Mouse (Mus musculus) ES-E14 (cell line): ENCODE results near the gene Erc2. TPM values are rescaled to one million over a fixed set of nuclear protein-coding genes. Genes with fewer than 3 reads are reported as not detected.

Experiments
- DNase-seq: peaks from one replicate; pipeline ENCODE4 v3.0.0-alpha.2; 2013; ENCODE audit warnings: low read depth, low spot score
- H3K27ac ChIP-seq: 2 replicates; pipeline ENCODE4 v1.5.1; 2012; ENCODE audit warnings: low read depth, mild to moderate bottlenecking, low read length, moderate library complexity, mixed read lengths; ENCODE audit not compliant: poor library complexity, insufficient read depth, severe bottlenecking
- H3K36me3 ChIP-seq: 2 replicates; pipeline ENCODE4 v1.6.1; 2012; ENCODE audit warnings: mild to moderate bottlenecking, low read length, moderate library complexity, mixed read lengths; ENCODE audit not compliant: control insufficient read depth, poor library complexity, insufficient read depth, severe bottlenecking
- H3K4me1 ChIP-seq, 2 experiments: fragments of 150-350 bp in 1 of 2; sonication (generic) in 1 of 2; 2 replicates each; pipeline ENCODE4 v1.6.1; 2012; ENCODE audit warnings: low read length in 2 of 2, mild to moderate bottlenecking in 1 of 2, mixed read lengths in 1 of 2; ENCODE audit not compliant: control insufficient read depth in 2 of 2, insufficient read depth in 2 of 2, poor library complexity in 1 of 2
- H3K4me3 ChIP-seq, 2 experiments: fragments of 150-350 bp in 1 of 2; sonication (generic) in 1 of 2; 2 replicates each; pipeline ENCODE4 v1.5.1; 2012; ENCODE audit warnings: low read length in 2 of 2, low read depth in 1 of 2, mild to moderate bottlenecking in 1 of 2, mixed read lengths in 1 of 2; ENCODE audit not compliant: insufficient read depth in 1 of 2, poor library complexity in 1 of 2, severe bottlenecking in 1 of 2
- H3K9ac ChIP-seq: 2 replicates; pipeline ENCODE4 v1.6.1; 2012; ENCODE audit warnings: low read depth, mild to moderate bottlenecking, low read length, mixed read lengths; ENCODE audit not compliant: poor library complexity, insufficient read depth, severe bottlenecking
- H3K9me3 ChIP-seq: fragments of 150-350 bp; sonication (generic); 2 replicates; pipeline ENCODE4 v1.6.1; 2012; ENCODE audit warnings: low read depth, mild to moderate bottlenecking, low read length; ENCODE audit not compliant: control insufficient read depth, insufficient read depth
- CHD2 ChIP-seq: IDR thresholded peaks from 2 replicates; pipeline ENCODE4 v1.6.1; 2014; ENCODE audit warnings: mild to moderate bottlenecking, low read depth, low read length, inconsistent platforms
- HCFC1 ChIP-seq: IDR thresholded peaks from 2 replicates; pipeline ENCODE4 v1.6.1; 2012; ENCODE audit warnings: low read length, inconsistent platforms, borderline replicate concordance; ENCODE audit not compliant: insufficient read depth
- MAFK ChIP-seq: IDR thresholded peaks from 2 replicates; pipeline ENCODE4 v1.6.1; 2014; ENCODE audit warnings: mild to moderate bottlenecking, low read depth, low read length, inconsistent platforms; ENCODE audit not compliant: insufficient read depth
- ZC3H11A ChIP-seq: IDR thresholded peaks from 2 replicates; pipeline ENCODE4 v1.6.1; 2012; ENCODE audit warnings: low read depth, mild to moderate bottlenecking, inconsistent platforms, low read length, borderline replicate concordance
- ZNF384 ChIP-seq: IDR thresholded peaks from 2 replicates; pipeline ENCODE4 v1.6.1; 2012; ENCODE audit warnings: low read depth, low read length, inconsistent platforms
- in situ Hi-C, 2 experiments: fragments of 600-800 bp; cut with MboI; formaldehyde crosslinking; loops; one replicate each; pipeline ENCODE4 v1.15.1; 2025; ENCODE audit warnings: low sequenced_read_pairs in 2 of 2, inconsistent platforms in 1 of 2; ENCODE audit not compliant: unreplicated experiment in 2 of 2
- total RNA-seq: library from RNA; depleted of rRNA; stranded (reverse); fragments of 300-350 nt; gene quantifications from 2 replicates; pipeline ENCODE4 v1.2.3, GENCODE M21; 2012

Gene Erc2
- total RNA-seq, 1 experiment: 9.1 TPM

DNA sequence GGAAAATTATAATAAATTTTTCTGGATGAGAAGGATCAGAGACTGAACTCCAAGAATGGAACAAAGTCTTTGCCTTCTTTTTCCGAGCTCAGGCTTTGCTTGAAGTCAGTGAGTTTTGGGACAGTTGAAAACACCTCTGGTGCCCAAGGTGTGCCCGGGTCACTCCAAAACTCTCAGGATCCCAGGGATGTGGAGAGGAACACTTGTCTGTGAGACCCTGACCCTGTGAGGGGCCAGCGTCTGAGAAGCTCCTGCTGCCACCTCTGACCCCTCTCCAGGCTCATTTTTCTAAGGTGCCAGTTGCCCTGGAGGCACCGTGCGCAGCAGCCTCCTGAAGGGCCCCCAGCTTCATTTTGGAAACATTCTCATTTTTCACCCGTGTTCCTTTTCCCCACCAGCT lies 893.1 kb downstream of the Erc2 start:
- no peak for TF ChIP-seq CHD2
- TF ChIP-seq MAFK: no peak
- TF ChIP-seq ZNF384: no peak
- TF ChIP-seq ZC3H11A: no peak
- no peak for TF ChIP-seq HCFC1
- Histone ChIP-seq H3K27ac (no peak overlapping the region), H3K9ac (no peak overlapping the region), H3K36me3 (no peaks in the 10 kb centered on the region), H3K4me3 (no peak overlapping the region), H3K4me1 (peaks cover 0 to 4% of the 10 kb centered on the region in 2 experiments; a peak in 1 of 4 replicates), H3K9me3 (no peaks in the 10 kb centered on the region)
- DNase-seq: no peak
- in situ Hi-C loops: loop anchor here in 1 of 2 experiments (25.0 kb wide), 2 partner anchors 578 to 703 kb away; no protein-coding TSS in a partner anchor

- in situ Hi-C loops: loop anchor here in 1 of 2 experiments (25.0 kb wide), 2 partner anchors 581 to 706 kb away; no protein-coding TSS in a partner anchor
- Histone ChIP-seq H3K27ac (no peak overlapping the region), H3K36me3 (no peaks in the 10 kb centered on the region), H3K9ac (0 out of 2 replicates have a peak overlapping the region, but pooled peaks have one; percentile 4), H3K4me3 (peak overlapping the region; percentile 37 to 38; a peak in 3 of 4 replicates), H3K9me3 (no peaks in the 10 kb centered on the region), H3K4me1 (peaks cover 0 to 8% of the 10 kb centered on the region in 2 experiments; a peak in 1 of 4 replicates)
- no peak for DNase-seq
- TF ChIP-seq HCFC1 (no peak), MAFK (no peak), ZC3H11A (no peak), CHD2 (no peak), ZNF384 (no peak)
These were observed 895.7 kb downstream of the Erc2 start for GRCm38 (mm10) chr14:28517631-28518560.

DNA sequence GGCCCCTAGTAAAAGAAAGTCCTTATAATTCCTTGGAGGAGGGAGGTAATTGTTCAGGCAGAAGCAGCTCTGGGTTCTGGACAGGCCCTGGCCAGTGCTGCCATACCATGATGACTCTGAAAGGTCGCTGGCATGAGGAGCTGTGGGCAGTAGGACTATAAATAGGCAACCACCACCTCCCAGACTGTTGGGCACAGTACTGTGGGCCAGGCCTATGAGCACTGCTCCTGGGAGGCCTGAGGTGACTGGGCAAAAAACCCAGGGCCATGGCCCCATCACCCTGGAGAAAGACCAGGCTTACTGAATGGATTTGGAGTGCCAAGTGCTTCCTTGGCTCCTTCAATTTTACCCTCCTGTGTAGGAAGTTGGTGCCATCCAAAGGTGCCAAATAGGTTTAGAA lies 898.9 kb downstream of the Erc2 start:
- TF ChIP-seq ZNF384 (no peak), MAFK (no peak), HCFC1 (no peak), ZC3H11A (no peak), CHD2 (no peak)
- Histone ChIP-seq H3K36me3 (no peaks in the 10 kb centered on the region), H3K4me1 (peaks cover 0 to 5% of the 10 kb centered on the region in 2 experiments; a peak in 1 of 4 replicates), H3K4me3 (no peak overlapping the region), H3K9ac (no peak overlapping the region), H3K27ac (no peak overlapping the region), H3K9me3 (no peaks in the 10 kb centered on the region)
- in situ Hi-C loops: loop anchor here in 1 of 2 experiments (25.0 kb wide), 2 partner anchors 584 to 709 kb away; no protein-coding TSS in a partner anchor
- DNase-seq: no peak

DNA sequence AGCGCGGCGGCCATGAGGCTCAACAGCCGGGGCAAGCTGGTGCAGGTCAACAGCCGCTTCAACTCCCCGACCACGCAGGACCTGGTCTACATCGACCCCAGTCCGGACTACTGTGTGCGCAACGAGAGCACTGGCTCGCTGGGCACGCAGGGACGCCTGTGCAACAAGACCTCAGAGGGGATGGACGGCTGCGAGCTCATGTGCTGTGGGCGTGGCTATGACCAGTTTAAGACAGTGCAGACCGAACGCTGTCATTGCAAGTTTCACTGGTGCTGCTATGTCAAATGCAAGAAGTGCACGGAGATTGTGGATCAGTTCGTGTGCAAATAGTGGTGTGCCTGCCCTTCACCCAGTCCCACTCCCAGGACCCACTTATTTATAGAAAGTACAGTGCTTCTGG lies 900.4 kb downstream of the Erc2 start:
- Histone ChIP-seq H3K9me3 (no peaks in the 10 kb centered on the region), H3K9ac (peak overlapping the region; percentile 34; the same call in 1 of the 2 replicates), H3K36me3 (no peaks in the 10 kb centered on the region), H3K4me1 (peaks cover 0 to 5% of the 10 kb centered on the region in 2 experiments; a peak in 1 of 4 replicates), H3K27ac (no peak overlapping the region), H3K4me3 (peak overlapping the region; percentile 52 to 65)
- in situ Hi-C loops: loop anchor here in 1 of 2 experiments (25.0 kb wide), 2 partner anchors 585 to 710 kb away; no protein-coding TSS in a partner anchor
- TF ChIP-seq HCFC1: no peak
- no peak for DNase-seq
